Mouse (Mus musculus): Measurements from ENCODE around the gene Tctex1d1.

The Tctex1d1 gene

GRCm38 (mm10) chr4:102978440-102978839, at the start of gene Tctex1d1:
TSS of gene Tctex1d1 (plus strand) at chr4:102978606.
- no peak for DNase-seq

DNA sequence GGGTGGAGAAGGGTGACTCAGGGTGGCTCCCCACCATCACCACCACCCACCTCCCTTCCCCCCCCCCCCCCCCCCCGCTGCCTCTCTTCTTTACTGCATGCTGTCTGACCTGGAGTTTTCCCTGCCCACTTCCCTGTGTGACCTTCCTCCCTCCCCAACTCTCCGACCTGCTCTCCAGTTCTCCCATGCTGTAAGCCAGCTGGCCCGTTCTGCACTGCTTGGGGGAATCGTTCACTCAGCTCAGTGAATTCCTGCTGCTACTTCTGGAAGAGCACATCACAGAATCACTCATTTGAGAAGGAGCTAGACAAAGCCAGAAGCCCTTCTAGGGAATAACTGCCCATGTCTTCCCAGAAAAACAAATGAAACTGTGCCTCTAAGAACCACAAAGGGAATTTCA, 48.9 kb upstream of the Tctex1d1 start:
- no peak for DNase-seq

DNA sequence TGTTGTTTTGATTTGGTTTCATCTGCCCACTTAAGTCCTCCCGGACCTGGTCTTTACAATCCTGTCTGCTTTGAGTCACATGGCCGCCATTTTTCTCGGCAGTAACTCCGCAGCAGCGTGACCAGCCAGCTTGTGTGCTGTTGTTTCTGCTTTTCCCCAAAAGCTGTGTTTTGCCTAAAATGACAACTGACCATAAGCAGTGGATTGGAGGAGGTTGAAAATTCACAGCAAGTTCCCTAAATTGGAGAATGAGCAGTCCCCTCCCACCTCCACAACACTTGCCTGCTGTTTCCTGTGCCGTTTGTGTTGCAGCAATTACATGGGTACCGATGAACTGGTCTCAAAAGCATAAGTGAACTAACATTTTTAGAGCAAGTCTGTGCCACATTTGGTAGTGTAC, 47.7 kb upstream of the Tctex1d1 start:
- no peak for DNase-seq

DNA sequence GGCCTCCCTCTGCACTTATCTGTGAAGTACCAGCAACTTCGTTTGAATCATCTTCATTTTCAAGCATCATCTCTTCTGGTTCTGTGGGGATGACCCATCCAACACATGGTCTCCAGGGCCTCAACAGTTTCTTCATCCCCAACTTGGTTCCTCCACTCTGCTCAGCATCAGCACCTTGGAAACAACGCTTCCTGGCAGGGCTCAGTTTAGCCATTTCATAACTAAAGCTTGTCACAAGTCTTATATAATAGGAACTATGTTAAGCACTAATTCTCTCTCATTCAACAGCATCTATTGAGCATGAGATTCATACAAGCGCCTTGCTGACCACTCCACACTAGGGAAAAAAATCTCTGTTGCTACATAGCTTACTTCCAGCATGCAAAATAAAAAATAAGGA, 38.1 kb upstream of the Tctex1d1 start:
- DNase-seq, result no peak

- no peak for DNase-seq
These were observed 37.7 kb upstream of the Tctex1d1 start for GRCm38 (mm10) chr4:102940738-102941137.

DNA sequence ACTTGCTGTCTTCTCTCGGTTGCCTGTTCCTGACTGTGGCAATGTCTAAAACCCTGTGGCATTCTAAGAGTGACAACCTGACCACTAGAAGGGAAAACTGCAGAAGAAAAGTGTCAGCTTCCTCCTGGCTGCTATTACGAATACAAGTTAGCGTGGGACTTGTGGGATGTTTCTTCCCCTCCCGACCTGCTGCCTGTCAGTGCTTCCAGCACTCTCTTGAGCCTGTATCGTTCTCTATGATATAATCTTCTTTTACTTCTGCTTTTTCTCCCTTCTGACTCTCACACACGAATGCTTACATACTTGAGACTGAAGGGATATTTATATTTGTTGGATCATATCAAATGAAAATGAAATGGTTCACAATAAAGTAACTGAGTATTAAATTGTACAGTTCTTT, 34.1 kb upstream of the Tctex1d1 start:
- no peak for DNase-seq

GRCm38 (mm10) chr4:102952476-102952875, 25.9 kb upstream of the Tctex1d1 start:
- DNase-seq, result no peak

GRCm38 (mm10) chr4:102955294-102955956, 23.0 kb upstream of the Tctex1d1 start:
- no peak for DNase-seq

DNA sequence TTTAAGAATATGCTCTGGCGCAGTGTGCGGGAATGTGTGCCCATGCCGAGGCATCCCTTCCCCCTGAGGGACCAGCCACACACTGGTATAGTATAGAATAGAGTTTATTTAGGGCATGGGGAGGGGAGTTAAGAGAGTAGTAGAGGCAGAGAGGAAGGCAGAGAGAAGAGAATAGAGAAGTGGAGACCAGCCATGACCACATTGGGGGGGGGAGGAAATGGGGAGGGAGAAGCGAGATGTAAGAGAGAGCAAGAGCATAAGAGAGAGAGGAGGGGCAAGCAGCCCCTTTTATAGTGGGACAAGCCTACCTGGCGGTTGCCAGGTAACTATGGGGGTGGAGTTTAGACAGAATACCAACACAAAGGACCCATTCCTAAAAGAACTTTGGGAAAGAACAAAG, 19.0 kb upstream of the Tctex1d1 start:
- no peak for DNase-seq

DNA sequence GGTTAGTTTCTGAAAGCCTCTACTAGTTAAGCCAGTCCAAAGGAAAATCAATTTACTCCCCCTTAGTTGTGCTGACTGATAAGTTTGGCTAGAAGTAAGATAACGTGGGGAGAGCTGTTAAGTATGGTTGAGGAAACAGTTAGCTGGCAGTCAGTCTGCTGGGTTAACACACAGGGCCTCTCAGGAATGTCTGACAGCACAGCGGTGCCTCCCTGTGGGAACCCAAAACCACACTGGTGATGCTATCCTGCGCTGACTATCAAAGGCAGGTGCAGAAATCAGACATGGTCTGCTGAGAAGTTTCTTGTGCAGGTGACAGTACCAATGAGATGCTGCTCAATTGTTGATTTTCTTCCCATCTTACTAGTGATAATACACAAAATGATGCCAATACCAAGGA, 14.2 kb upstream of the Tctex1d1 start:
- DNase-seq, result no peak

GRCm38 (mm10) chr4:102967811-102968210, 10.6 kb upstream of the Tctex1d1 start:
- DNase-seq, result no peak

GRCm38 (mm10) chr4:102969599-102969998, 8.8 kb upstream of the Tctex1d1 start:
- no peak for DNase-seq

DNA sequence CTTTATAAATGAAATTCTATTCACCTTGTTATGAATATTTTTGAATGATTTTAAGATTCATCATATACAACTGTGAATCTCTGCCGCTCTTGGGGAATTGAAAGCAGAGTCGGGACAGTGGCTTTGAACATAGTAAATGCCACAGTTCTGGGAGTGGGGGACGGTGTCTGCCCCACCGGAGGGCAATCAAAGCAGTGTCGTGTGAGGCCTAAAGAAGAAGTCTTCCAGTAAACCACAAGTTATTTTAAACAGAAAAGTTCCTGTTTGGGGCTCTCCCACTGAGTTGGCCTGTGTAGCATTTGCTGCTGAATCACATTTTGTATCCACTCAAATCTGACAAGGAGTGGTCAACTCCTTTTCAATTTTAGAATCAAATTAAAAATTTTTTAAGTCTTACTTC, 7.2 kb upstream of the Tctex1d1 start:
- no peak for DNase-seq

GRCm38 (mm10) chr4:102972071-102972470, 6.3 kb upstream of the Tctex1d1 start:
- DNase-seq, result no peak

DNA sequence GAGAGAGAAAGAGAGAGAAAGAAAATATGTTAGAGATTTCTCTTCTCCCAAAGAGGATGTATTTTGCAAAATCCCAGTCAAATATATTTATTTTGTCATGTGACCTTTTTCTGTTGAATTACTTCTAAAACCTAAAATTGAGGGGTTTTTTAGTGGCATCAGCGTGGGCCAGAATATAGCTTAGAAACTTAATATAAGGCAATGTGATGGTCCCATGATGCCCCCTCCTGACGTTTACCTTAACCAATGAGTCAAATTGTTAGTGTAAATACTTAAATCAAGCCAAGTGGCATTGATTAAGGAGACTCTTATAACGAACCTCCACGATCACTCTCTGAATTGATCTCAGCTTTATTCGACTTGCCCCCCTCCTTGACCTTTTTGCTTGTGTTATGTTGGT, 4.2 kb upstream of the Tctex1d1 start:
- no peak for DNase-seq

DNA sequence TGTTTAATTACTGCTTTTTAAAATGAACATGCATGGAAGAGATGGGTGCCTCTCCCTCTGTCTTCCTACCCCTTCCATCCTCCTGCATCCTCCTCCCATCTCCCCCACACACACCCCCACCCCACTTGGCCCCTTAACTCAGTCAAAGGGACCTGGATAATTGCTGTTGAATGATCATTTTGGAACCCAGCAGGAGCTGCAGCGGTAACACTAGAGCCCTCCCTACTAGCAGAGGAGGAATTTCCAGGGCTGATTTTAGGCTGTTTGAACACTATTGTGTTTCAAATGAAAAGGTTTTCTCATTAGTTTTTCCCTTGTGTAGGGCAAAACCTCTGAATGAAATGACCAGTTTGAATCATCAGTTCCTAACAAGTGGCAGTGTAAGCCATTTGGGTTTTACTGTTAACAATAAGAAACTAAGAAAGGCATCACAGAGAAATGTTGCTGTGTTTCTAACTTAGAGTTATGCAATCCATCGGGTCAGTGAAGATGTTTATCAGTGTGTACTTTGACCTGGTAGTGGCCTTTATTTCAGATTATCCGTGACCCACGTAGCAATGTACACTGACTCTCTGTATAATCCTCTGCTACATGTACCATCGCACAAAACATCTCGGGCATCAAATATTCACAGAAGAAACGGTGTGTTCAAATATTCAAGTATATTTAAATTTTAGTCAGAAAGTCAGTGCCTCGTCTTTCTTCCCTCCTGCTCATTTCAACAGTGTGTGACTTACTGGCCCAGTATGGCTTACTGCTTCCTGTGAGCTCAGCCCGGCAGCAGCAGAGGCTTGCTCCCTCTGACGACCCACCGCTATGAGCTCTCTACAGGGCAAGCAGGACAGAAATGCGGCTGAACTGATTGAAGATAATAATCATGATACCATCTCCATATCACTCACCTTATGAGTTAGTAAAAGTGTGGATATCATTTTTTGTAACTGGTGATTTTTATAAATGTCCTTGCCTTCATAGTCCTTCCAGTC, 1.8 kb upstream of the Tctex1d1 start:
- no peak for DNase-seq

- no peak for DNase-seq
These were observed 556 bp upstream of the Tctex1d1 start for GRCm38 (mm10) chr4:102977778-102978321.

GRCm38 (mm10) chr4:102979385-102979784, 979 bp downstream of the Tctex1d1 start:
- DNase-seq, result no peak

DNA sequence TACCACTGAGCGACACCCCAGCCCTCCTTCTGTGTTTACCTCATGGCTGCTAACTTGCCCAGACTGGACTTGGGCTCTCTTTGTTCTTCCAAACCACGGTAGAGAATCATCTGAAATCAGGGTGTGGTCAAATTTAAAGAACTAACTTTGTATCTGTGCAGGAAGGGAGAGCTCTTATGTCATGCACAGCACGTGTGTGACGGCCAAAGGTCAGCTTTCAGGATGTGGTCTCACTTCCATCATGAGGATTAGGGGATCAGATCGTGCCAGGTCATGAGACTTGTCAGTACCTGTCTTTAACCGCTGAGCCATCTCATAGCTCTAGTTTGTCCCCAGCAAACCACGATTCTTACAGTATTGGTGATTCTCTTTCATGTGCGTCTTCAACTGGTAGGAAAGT, 3.3 kb downstream of the Tctex1d1 start:
- no peak for DNase-seq

DNA sequence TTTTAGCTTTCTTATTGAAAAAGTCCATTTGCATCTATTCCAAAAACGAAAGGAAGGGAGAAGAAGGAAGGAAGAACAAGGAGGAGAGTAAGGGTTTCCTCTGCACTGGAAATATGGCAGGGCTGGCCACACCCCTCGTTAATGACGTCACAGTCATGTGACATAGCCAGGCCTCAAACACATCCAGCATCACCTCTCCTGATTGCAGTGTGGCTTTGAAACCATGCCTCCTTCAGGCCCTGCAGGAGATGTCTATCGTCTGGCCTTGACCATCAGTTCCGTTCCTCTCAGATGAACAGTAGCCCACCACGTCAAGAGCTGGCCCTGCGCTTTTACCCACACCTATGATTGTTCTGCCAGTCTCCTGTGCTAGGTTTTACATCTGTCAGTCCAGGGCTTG, 7.8 kb downstream of the Tctex1d1 start:
- no peak for DNase-seq

DNA sequence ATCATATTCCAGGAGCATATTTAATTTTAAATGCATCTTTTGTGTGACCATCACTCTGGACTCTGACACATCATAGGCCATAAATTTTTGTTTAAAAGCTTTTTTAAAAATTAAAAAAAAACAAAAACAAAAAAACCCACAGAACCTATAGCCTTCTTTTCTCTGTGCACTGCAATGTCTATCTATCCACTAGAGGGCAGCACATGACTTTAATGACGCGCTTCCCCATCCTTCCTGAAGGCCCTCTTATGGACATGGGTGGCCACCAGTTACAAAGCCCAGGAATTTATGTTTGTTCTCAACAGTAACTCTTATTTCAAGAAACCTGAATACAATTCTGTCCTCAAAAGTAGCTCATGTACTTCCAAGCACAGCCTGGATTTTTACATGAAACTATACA, 8.5 kb downstream of the Tctex1d1 start:
- peak; percentile 81 for DNase-seq

DNA sequence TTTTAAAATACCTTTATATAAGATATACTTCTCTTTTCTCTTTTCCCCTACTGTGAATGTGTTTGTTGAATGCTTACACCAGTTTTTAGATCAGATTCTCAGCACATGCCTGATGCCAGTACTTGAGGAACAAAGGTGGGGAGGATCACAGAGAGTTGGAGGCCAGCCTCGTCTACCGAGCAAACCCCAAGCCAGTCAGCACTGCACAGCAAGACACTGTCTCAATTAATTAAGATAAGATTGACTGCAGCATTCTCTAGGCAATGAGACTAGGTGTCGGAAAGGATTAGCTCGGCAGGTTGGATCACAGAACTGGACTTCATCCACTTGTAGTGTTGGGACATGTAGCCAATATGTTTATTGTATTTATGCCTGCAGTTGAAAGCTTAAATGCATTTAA, 8.9 kb downstream of the Tctex1d1 start:
- no peak for DNase-seq

DNA sequence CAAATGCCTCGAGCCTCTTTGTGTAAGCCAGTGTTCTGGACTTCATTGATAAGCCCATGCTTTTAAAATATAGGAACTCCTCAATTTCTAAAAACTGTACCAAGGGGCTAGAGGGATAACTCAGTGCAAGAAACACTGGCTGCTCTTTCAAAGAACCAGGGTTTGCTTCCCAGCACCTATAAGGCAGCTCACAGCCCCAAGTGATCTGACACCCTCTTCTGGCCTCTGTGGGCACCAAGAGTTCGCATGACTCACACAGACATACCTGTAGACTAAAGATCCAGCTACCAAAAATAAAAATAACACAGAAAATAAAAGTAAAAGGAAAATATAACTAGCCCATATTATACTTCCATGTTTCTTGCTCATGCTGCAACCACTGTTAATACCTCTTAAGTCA, 9.3 kb downstream of the Tctex1d1 start:
- DNase-seq, result no peak

- no peak for DNase-seq
These were observed 10.1 kb downstream of the Tctex1d1 start for GRCm38 (mm10) chr4:102988526-102988925.
